Mouse (Mus musculus) lung, embryonic 14.5 days (tissue): Measurements from ENCODE around the gene Triobp. TPM values are rescaled to one million over a fixed set of nuclear protein-coding genes. Genes with fewer than 3 reads are reported as not detected.

ENCODE experiments used
- ATAC-seq: fragments of 200-750 bp; cut with Nextera tagmentation; 2 replicates; pipeline ENCODE4 v1.8.0; 2017; ENCODE audit warnings: mild to moderate bottlenecking, moderate TSS enrichment, moderate library complexity; ENCODE audit not compliant: insufficient read depth
- DNase-seq: peaks from one replicate; pipeline ENCODE4 v3.0.0-alpha.2; 2015
- H3K27ac ChIP-seq: fragments of 300-500 bp; sonication (generic); 2 replicates; pipeline ENCODE4 v1.5.1; 2014; ENCODE audit warnings: low read depth, mild to moderate bottlenecking, moderate library complexity
- H3K27me3 ChIP-seq: fragments of 300-500 bp; sonication (generic); 2 replicates; pipeline ENCODE4 v1.6.1; 2014; ENCODE audit warnings: low read length, control low read depth; ENCODE audit not compliant: insufficient read depth
- H3K36me3 ChIP-seq: fragments of 300-500 bp; sonication (generic); 2 replicates; pipeline ENCODE4 v1.6.1; 2014; ENCODE audit warnings: control low read depth; ENCODE audit not compliant: insufficient read depth
- H3K4me1 ChIP-seq: fragments of 300-500 bp; sonication (generic); 2 replicates; pipeline ENCODE4 v1.6.1; 2014; ENCODE audit warnings: antibody characterized with exemption, control low read depth; ENCODE audit not compliant: insufficient read depth
- H3K4me2 ChIP-seq: fragments of 300-500 bp; sonication (generic); 2 replicates; pipeline ENCODE4 v1.6.1; 2014; ENCODE audit warnings: mild to moderate bottlenecking
- H3K4me3 ChIP-seq: fragments of 300-500 bp; sonication (generic); 2 replicates; pipeline ENCODE4 v1.5.1; 2014; ENCODE audit warnings: low read depth, low read length
- H3K9ac ChIP-seq: fragments of 300-500 bp; sonication (generic); 2 replicates; pipeline ENCODE4 v1.6.1; 2014
- H3K9me3 ChIP-seq: fragments of 300-500 bp; sonication (generic); 2 replicates; pipeline ENCODE4 v1.6.1; 2016; ENCODE audit warnings: low read depth, low read length, control low read depth
- CTCF ChIP-seq: IDR thresholded peaks from 2 replicates; pipeline ENCODE4 v1.5.1; 2016; ENCODE audit warnings: antibody characterized with exemption, low read depth
- WGBS: fragments of 180-500 bp; shearing (Covaris S2); extraction: QIAGEN DNeasy Blood & Tissue Kit; methylation state at CpG from one replicate; pipeline ENCODE4 v1.1.7; 2014; 5-methylcytosine and 5-hydroxymethylcytosine counted together
- polyA plus RNA-seq: library from polyadenylated mRNA; unstranded; fragments of >200 nt; fragmentation: Nextera tagmentation; extraction: Ambion mirVana; gene quantifications from 2 replicates; pipeline ENCODE4 v1.2.1, GENCODE M21; 2014

Gene Triobp
- polyA plus RNA-seq, 1 experiment from 2014 or later, result 49.2 TPM

DNA sequence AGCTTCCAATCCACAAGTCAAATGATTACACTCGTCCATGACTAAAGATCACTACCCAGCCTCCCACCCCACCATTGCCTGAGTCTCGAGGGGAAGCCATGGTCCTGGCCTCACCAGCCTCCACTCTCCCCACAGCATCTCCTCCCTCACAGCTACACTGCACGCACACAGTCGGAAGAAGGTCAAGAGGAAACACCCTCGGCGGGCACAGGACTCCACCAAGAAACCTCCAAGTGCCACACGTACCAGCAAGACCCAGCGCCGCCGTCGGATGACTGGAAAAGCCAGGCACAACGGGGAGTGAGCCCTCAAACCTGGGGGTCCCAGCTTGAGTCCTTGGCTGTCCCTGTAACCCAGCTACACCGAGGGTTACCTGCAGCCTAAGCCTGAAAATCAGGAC is 7.2 kb upstream of the Triobp start:
- Histone ChIP-seq H3K4me1 (peaks cover 5% of the 10 kb centered on the region; the same call in 1 of the 2 replicates), H3K4me2 (no peak overlapping the region), H3K9me3 (no peaks in the 10 kb centered on the region), H3K27me3 (no peaks in the 10 kb centered on the region), H3K4me3 (no peak overlapping the region), H3K36me3 (peaks cover 55% of the 10 kb centered on the region), H3K9ac (no peak overlapping the region), H3K27ac (no peak overlapping the region)
- WGBS, result 90% methylated on average over 13 of the region's 13 CpGs
- ATAC-seq (no peak), DNase-seq (no peak)
- TF ChIP-seq CTCF, result no peak

DNA sequence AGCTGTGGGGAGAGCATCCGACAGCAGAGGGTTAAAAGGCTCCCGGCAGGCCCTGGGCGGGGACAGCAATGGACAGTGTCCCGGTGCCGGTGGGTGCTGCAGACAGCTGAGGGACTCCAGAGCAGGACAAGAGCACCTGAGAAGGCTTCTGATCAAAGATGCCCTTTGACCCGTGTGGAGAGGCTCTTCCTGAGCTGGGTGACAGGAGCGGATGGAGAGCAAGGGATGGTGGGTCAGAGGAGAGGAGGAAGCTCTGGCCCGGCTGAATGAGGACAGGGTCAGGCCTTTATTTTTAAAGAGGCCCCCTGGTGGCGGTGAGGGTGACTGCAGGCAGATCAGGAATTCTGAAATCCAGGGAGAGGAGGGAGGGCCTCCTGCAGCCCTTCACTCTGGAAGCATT is 4.9 kb upstream of the Triobp start:
- peak overlapping the region; percentile 43; the same call in 1 of the 2 replicates for H3K9ac ChIP-seq
- H3K27me3 ChIP-seq, result no peaks in the 10 kb centered on the region; the same call in 1 of the 2 replicates
- H3K9me3 ChIP-seq, result no peaks in the 10 kb centered on the region
- DNase-seq (peak; percentile 92), ATAC-seq (peak; percentile 74)
- H3K4me3 ChIP-seq, result peak overlapping the region; percentile 36
- H3K27ac ChIP-seq, result no peak overlapping the region
- H3K36me3 ChIP-seq, result peaks cover 42% of the 10 kb centered on the region
- WGBS, result 3% methylated on average over 9 of the region's 9 CpGs
- peak overlapping the region; percentile 66 for H3K4me2 ChIP-seq
- H3K4me1 ChIP-seq, result no peaks in the 10 kb centered on the region
- peak; percentile 86 for TF ChIP-seq CTCF

DNA sequence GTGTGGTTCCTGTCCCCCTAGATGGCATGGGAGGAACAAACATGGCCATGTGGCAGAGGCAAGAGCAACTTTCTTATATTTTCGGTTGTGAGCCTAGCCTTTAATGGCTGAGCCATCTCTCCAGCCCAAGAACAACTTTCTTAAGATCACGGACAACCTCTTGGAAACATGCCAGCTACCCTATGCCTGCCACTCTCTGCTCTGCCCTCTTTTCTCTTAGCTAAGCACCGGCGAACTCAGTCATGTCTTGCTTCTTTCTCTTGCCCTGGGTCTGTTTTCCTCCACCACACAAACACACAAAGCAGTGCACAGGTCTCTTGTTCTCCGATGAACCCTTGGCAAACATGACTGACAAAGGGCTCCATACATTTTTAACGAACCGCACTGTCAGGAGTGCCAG is 1.3 kb upstream of the Triobp start:
- Histone ChIP-seq H3K27ac (no peak overlapping the region), H3K9me3 (no peaks in the 10 kb centered on the region), H3K4me1 (no peaks in the 10 kb centered on the region), H3K9ac (no peak overlapping the region), H3K4me3 (no peak overlapping the region), H3K27me3 (no peaks in the 10 kb centered on the region; the same call in 1 of the 2 replicates), H3K4me2 (no peak overlapping the region), H3K36me3 (peaks cover 8% of the 10 kb centered on the region)
- 65% methylated on average over 7 of the region's 7 CpGs for WGBS
- DNase-seq (peak; percentile 20), ATAC-seq (no peak)
- TF ChIP-seq CTCF, result no peak

DNA sequence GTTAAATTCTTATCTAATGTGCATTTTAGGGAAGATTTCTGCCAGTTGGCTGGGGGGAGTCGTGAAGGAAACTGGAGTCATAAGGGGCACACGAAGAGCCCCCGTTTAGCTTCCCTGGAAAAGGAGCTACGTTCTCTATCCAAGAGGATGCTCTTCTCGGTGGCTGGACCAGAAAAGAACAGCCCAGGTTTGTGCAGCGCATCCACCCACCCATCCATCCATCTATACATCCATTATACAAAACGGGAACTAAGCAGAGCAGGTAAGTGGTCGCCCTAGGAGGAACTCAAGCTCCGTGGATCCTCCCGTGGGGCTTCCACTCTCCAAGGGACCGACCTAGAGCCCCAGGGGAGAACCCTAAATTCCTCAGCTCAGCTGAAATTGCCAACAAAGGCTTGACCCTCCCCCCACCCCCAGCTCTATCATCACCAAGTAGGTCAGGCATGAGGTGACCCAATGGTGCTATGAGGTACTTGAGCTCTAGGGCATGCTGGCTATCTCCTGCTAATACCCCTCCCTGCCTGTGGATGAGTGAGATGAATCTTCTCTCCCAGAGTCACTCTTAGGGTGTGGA is 715 bp downstream of the Triobp start:
- Histone ChIP-seq H3K27ac (peak overlapping the region; percentile 56; the same call in 1 of the 2 replicates), H3K4me1 (no peaks in the 10 kb centered on the region), H3K9me3 (no peaks in the 10 kb centered on the region), H3K4me3 (peak overlapping the region; percentile 38), H3K9ac (peak overlapping the region; percentile 46), H3K4me2 (peak overlapping the region; percentile 77), H3K36me3 (no peaks in the 10 kb centered on the region), H3K27me3 (no peaks in the 10 kb centered on the region; the same call in 1 of the 2 replicates)
- TF ChIP-seq CTCF, result no peak
- DNase-seq (no peak), ATAC-seq (0 out of 2 replicates have a peak, but pooled peaks have one; percentile 4)
- 3% methylated on average over 11 of the region's 11 CpGs for whole genome bisulfite sequencing

DNA sequence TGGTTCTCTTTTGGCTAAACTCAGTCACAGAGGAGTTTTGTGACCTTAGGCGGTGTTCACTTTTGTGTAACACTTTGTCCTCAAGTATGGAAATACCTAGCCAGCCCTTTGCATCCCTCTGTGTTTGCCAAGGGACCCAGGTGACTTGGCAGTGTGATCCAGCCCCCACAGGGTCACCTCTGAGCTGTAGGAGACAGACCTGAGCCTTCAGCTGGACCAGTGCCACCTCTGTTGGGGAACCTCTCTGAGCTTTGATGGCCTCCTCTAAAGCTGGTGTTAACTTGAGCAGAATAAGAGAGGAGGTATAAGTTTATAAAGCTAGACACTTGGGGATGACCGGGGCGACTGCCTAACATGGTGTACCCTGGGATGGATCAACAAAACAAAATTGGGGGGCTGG is 1.4 kb downstream of the Triobp start:
- ATAC-seq (no peak), DNase-seq (no peak)
- Histone ChIP-seq H3K4me1 (no peaks in the 10 kb centered on the region), H3K4me3 (no peak overlapping the region), H3K36me3 (no peaks in the 10 kb centered on the region), H3K9ac (no peak overlapping the region), H3K27ac (no peak overlapping the region), H3K4me2 (no peak overlapping the region), H3K27me3 (no peaks in the 10 kb centered on the region; the same call in 1 of the 2 replicates), H3K9me3 (no peaks in the 10 kb centered on the region)
- WGBS, result 92% methylated on average over 3 of the region's 3 CpGs
- TF ChIP-seq CTCF, result no peak

DNA sequence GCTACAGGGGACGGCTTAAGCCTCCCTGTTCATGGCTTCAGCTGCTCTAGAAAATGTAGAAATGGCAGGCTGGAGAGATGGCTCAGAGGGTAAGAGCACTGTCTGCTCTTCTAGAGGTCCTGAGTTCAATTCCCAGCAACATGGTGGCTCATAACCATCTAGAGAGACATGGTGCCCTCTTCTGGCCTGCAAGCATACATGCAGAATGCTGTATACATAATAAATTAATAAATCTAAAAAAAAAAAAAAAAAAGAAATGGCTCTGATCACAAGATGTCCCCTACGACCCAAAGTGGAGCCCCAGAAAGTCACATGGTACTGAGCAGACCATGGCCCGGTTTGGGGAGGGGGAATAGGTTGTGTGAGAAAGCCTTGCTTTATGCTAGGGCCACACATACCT is 8.1 kb downstream of the Triobp start:
- ATAC-seq, result no peak

DNA sequence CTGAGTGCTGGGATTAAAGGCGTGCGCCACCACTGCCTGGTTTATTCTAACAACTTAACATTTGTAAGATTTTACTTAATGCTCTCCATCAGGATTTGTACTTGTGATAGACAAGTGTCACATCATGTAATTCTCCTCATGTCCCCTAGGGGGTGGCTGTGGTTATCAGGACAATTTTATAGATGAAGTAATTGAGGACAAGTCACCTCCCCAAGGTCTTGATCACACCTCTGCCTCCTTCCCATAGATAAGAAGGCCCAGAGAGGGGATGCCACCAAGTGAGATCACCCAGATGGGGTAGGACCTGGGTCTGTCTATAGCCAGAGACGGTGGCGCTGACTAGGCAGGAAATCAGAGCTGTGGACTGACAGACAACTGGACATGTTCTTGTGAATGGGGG is 8.8 kb downstream of the Triobp start:
- H3K27ac ChIP-seq, result no peak overlapping the region
- ATAC-seq, result peak; percentile 41; the same call in 1 of the 2 replicates
- no peak overlapping the region for H3K4me2 ChIP-seq
- no peak overlapping the region for H3K4me3 ChIP-seq
- H3K36me3 ChIP-seq, result no peaks in the 10 kb centered on the region
- no peaks in the 10 kb centered on the region for H3K27me3 ChIP-seq
- H3K9me3 ChIP-seq, result no peaks in the 10 kb centered on the region
- 64% methylated on average over 4 of the region's 4 CpGs for WGBS
- DNase-seq, result peak; percentile 32
- no peaks in the 10 kb centered on the region for H3K4me1 ChIP-seq
- H3K9ac ChIP-seq, result no peak overlapping the region
- TF ChIP-seq CTCF, result peak; percentile 59

More for the DNA sequence above, 8.1 kb downstream of the Triobp start:
- Histone ChIP-seq H3K9ac (no peak overlapping the region), H3K9me3 (no peaks in the 10 kb centered on the region), H3K36me3 (no peaks in the 10 kb centered on the region), H3K4me1 (no peaks in the 10 kb centered on the region), H3K4me2 (no peak overlapping the region), H3K4me3 (no peak overlapping the region), H3K27me3 (no peaks in the 10 kb centered on the region), H3K27ac (no peak overlapping the region)
- 0 out of 2 replicates have a peak, but pooled peaks have one; percentile 4 for TF ChIP-seq CTCF
- DNase-seq, result no peak
- 68% methylated on average over 3 of the region's 3 CpGs for WGBS
